Mouse (Mus musculus): ENCODE measurements around the gene Epha2.

Gene Epha2

GRCm38 (mm10) chr4:141304223-141304611 lies 3.2 kb downstream of the Epha2 start:
- DNase-seq, result no peak

DNA sequence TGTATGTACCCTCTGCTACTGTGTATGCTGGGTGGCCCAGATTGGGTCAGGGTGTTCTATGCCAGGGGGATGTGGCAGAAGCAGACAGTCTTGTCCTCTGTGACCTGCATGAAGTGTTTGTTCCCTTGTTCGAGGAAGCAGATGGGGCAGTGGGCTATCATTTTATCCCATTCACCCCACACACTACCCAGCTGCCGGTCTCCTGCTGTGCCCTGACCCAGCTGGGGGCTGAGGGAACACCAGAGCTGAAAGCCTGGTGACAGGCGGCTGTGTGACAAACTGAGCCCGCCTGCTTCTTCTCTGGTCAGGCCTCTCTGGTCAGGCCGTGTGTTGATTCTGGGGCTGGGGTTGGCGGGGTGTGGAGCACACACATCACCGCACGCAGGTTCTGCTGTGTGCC lies 5.0 kb downstream of the Epha2 start:
- no peak for DNase-seq

DNA sequence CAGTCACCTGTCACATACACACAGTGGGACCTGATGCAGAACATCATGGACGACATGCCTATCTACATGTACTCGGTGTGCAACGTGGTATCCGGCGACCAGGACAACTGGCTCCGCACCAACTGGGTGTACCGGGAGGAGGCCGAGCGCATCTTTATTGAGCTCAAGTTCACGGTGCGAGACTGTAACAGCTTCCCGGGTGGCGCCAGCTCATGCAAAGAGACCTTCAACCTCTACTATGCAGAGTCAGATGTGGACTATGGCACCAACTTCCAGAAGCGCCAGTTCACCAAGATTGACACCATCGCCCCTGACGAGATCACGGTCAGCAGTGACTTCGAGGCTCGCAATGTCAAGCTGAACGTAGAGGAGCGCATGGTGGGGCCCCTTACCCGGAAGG lies 7.3 kb downstream of the Epha2 start:
- no peak for DNase-seq

- DNase-seq, result no peak
Measured at GRCm38 (mm10) chr4:141308857-141309772, 8.1 kb downstream of the Epha2 start.

DNA sequence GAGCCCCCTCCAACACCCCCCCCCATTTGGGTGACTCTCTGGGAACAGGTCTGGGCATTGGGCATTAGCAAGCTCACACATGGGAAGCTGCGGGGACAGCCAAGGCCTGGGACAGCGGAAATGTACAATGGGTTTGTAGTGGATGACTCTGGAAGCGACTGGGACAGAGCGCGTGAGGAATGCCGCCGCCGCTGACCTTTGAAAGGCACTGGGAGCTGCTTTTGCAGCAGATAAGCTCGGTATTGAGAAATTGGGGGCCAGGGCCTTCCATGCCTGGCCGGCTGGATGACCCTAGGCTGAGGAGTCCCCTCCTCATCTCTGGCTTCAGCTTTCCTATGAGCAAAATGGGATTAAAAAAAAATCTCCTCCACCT lies 8.7 kb downstream of the Epha2 start:
- no peak for DNase-seq

GRCm38 (mm10) chr4:141310191-141310606 lies 9.2 kb downstream of the Epha2 start:
- DNase-seq, result peak; percentile 83

DNA sequence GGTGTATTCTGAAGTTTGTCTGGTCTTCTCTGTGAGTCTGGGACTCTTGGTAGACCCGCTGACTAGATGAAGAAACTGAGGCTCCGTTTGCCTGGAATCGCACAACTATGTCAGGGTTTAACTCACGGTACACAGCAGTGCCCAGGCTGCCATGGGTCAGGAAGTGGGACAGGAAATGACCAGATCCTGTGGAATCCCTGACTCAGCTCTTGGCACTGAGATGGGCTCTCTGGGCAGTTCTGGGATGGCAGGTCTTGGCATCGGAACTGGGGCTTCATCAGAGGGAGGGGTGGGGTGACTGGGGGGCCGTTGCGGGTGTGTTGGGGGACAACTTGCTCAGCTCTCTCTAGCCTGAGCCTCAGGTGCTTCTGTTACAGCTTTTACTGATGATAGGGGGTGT lies 10.0 kb downstream of the Epha2 start:
- DNase-seq, result peak; percentile 85

DNA sequence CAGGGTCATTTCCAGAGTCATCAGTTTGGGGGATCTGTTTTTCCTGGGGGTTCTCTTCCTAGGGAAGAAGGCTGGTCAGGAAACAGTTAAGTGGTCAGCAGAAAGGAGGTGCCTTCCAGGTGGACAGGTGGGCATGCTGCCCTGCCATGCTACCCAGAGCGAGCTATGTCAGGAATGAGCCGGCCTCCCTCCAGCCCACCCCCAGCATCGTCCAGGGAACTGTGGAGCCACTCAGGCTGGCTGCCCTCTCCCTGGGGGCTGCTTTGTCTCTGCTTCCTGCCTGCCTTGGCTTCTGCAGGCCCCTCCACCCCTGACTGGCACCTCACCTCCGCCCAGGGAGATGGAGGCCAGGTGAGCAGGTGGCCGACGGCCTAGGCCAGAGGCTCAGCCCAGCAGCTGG lies 10.5 kb downstream of the Epha2 start:
- DNase-seq, result no peak

- DNase-seq, result no peak
Measured at GRCm38 (mm10) chr4:141311908-141312307, 10.9 kb downstream of the Epha2 start.

DNA sequence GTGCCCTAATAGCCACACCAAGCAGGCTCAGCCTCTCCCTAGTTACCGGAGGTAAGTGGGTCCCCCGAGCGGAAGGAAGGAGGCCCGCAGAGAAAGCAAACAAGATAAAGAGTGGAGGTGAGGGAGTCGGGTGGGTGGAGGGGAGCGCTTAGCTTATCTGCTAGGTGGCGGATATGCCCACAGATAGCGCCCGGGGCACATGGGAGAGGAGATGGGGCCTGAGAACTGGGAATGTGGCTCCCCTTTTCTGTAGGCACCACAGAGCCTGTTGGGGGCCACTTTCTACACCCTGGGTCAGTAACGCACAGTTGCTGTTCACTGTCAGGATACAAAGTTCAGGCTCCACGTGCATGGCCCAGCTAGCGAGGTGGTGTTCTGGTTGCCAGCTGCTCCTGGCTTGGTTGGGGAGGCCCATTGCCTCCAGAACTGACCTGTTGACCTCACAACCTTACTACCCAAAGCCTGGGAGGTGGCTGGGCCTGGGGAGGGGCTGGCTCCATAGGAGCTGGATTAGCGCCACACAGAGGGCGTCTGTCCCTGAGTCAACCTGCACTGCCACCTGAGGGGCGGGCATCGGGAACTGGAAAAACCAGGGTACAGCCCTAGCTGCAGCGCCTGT lies 11.6 kb downstream of the Epha2 start:
- peak; percentile 52 for DNase-seq

DNA sequence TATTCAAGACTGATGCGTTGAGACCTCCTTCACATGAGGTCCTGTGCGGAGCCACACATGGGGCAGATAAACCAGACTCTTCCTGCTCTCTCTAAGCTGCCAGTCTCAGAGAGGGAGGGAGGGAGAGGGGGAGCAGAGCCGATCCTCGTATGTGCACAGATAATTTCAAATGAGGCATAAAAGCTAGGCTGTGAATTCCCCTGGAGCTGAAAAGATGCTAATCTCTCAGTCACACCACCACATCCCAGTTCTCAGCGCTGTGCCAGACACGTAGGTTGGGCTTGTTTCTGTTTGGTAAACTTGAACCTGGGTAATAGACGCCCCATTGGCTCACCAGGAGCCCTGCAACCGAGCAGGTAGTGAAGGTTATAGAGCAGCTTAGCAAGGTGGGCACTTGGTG lies 12.4 kb downstream of the Epha2 start:
- no peak for DNase-seq

DNA sequence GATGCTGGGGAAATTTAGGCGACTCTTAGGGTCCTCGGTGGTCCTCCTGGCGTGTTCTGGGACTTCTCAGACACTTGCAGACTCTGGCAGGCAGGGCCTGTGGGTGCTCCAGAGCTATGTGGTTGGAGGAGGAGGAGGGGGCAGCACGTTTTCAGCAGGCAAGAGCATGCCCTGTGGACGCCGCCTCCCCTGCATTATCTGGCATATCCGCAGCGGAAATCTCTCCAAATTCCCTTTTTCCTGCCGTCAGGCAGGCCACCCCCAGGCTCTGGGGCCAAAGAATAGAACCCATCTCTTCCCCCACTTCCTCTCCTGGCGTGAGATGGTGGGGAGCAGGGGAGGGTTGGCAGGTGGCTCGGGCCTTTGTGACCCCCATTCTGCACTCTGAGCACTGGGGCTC lies 12.9 kb downstream of the Epha2 start:
- DNase-seq, result peak; percentile 42

DNA sequence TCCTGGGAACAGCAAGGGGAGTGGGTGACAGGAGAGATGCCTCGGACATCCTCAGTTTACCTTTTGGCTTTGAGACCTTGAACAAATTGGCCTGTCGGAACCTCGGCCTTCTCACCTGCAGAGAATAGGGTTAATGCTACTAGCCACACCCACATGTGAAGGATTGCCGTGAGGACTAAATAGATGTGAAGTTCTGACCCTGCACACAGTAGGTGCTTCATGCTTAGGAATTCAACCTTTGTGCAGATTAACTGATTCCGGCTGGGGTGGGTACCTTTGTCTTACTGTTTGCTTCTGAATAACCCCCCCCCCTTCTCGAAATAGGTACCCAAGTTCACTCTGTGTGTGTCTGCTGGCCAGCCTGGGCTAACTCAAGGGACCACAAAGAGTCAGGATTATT lies 13.7 kb downstream of the Epha2 start:
- DNase-seq, result no peak

GRCm38 (mm10) chr4:141316023-141316422 lies 15.0 kb downstream of the Epha2 start:
- DNase-seq, result peak; percentile 49

GRCm38 (mm10) chr4:141316498-141317180 lies 15.6 kb downstream of the Epha2 start:
- DNase-seq, result peak; percentile 39

DNA sequence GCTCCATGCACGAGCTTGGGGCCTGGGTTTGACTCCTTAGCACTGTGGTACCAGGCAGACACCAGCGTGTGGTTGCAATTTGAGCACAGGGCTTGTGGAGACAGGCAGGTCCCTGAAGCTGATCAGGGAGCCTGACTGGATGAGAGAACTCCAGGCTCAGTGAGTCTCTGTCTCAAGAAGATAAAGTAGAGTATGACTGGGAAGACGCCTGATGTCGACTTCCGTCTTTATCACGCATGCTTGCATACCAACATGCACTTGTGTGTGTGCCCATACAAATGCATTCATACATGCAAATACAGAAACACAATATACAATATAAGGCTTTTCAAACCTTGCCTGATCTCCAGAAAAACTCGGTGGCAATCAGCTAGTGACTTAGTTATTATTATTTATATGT lies 16.9 kb downstream of the Epha2 start:
- DNase-seq, result no peak

GRCm38 (mm10) chr4:141322526-141322925 lies 21.5 kb downstream of the Epha2 start:
- no peak for DNase-seq

GRCm38 (mm10) chr4:141324771-141325191 lies 23.7 kb downstream of the Epha2 start:
- peak; percentile 46 for DNase-seq

GRCm38 (mm10) chr4:141325636-141326035 lies 24.6 kb downstream of the Epha2 start:
- peak; percentile 39 for DNase-seq

DNA sequence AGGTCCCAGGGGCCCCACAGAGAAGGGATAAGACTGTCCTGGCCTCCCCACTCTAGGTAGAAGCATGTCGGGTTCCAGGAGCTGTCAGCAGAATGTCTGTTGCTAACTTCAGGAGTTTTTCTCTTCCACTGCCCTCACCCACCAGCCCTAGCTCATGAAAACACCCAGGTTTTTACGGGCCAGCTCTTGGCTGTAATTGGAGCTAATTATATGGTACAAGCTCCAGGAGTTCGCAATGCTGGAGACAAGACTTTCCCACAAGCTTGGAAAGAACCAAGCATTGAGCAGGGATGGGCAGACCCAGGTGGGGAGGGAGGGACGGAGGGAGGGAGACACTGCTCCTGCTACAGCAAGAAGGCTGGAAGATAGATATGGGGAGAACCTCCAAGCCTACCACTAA lies 26.0 kb downstream of the Epha2 start:
- no peak for DNase-seq

DNA sequence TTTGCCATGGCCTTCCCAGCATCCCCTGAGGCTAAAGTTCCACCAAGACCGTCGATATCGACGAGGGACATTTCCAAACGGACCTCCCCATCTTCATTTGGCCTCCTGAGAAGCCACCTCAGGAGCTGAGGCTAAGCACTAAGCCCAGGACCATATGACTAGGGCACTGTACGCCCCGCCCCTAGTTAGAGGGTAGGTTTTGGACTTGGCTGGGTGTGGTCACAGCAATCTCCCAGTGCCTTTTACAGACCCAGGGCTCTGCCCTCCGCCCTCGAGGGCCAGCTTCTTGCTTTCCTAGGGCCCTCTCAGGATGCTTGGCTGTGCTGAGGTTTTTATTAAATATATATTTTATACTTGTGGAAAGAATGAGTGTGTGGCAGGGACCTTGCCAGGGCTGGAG lies 27.7 kb downstream of the Epha2 start:
- no peak for DNase-seq

GRCm38 (mm10) chr4:141329968-141330367 lies 28.9 kb downstream of the Epha2 start:
- DNase-seq, result peak; percentile 30

DNA sequence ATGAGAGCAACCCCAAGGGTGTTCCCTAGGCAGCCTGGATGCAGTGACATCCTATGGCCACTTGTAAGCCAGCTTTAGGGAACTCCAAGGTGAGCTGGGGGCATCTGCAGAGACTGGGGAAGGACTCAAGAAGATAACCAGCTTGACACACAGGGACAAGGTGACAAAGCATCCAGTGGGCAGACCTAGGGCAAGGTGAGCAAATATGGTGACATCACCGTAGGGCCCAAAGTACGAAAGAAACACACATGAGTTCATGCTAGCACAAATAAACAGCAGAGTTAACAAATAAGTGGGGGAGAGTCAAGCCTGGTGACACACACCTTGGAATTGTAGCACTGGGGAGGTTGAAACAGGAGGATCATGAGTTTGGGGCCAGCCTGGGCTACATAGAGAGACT lies 30.4 kb downstream of the Epha2 start:
- DNase-seq, result no peak

GRCm38 (mm10) chr4:141332258-141332657 lies 31.2 kb downstream of the Epha2 start:
- DNase-seq, result no peak
